Mouse (Mus musculus): ENCODE measurements around the gene Gm572. TPM values are rescaled to one million over a fixed set of nuclear protein-coding genes. Genes with fewer than 3 reads are reported as not detected.

Gm572 gene
- polyA plus RNA-seq, 1 experiment from 2014 or later: not detected

GRCm38 (mm10) chr4:148663326-148663725 is 20.2 kb downstream of the Gm572 start:
- no peak for DNase-seq (ENCODE audit: low spot score)

GRCm38 (mm10) chr4:148664021-148664420 is 20.9 kb downstream of the Gm572 start:
- DNase-seq (ENCODE audit: low spot score): no peak
- Histone ChIP-seq H3K27me3 (replicated peaks; ENCODE audit: control insufficient read depth, insufficient read depth, low read length) (no peaks in the 10 kb centered on the region), H3K4me2 (ENCODE audit: low read length) (no peak overlapping the region), H3K4me1 (replicated peaks; ENCODE audit: control insufficient read depth, insufficient read depth, low read length) (no peaks in the 10 kb centered on the region), H3K4me3 (ENCODE audit: low read depth, low read length) (no peak overlapping the region), H3K27ac (ENCODE audit: low read depth) (no peak overlapping the region), H3K9me3 (ENCODE audit: control insufficient read depth, low read length) (no peaks in the 10 kb centered on the region), H3K9ac (ENCODE audit: low read length) (no peak overlapping the region), H3K36me3 (ENCODE audit: control insufficient read depth, insufficient read depth, low read length) (no peaks in the 10 kb centered on the region)
- no peak for ATAC-seq (replicated peaks; ENCODE audit: low FRiP score, low TSS enrichment, low read depth)
- WGBS: 51% methylated on average over 6 of the region's 6 CpGs

More at GRCm38 (mm10) chr4:148663326-148663725, 20.2 kb downstream of the Gm572 start:
- Histone ChIP-seq H3K27me3 (replicated peaks; ENCODE audit: control insufficient read depth, insufficient read depth, low read length) (no peaks in the 10 kb centered on the region), H3K9ac (ENCODE audit: low read length) (no peak overlapping the region), H3K4me2 (ENCODE audit: low read length) (no peak overlapping the region), H3K4me1 (replicated peaks; ENCODE audit: control insufficient read depth, insufficient read depth, low read length) (no peaks in the 10 kb centered on the region), H3K4me3 (ENCODE audit: low read depth, low read length) (no peak overlapping the region), H3K27ac (ENCODE audit: low read depth) (no peak overlapping the region), H3K9me3 (ENCODE audit: control insufficient read depth, low read length) (no peaks in the 10 kb centered on the region), H3K36me3 (ENCODE audit: control insufficient read depth, insufficient read depth, low read length) (no peaks in the 10 kb centered on the region)
- 72% methylated on average over 7 of the region's 7 CpGs for WGBS
- ATAC-seq (replicated peaks; ENCODE audit: low FRiP score, low TSS enrichment, low read depth): no peak

DNA sequence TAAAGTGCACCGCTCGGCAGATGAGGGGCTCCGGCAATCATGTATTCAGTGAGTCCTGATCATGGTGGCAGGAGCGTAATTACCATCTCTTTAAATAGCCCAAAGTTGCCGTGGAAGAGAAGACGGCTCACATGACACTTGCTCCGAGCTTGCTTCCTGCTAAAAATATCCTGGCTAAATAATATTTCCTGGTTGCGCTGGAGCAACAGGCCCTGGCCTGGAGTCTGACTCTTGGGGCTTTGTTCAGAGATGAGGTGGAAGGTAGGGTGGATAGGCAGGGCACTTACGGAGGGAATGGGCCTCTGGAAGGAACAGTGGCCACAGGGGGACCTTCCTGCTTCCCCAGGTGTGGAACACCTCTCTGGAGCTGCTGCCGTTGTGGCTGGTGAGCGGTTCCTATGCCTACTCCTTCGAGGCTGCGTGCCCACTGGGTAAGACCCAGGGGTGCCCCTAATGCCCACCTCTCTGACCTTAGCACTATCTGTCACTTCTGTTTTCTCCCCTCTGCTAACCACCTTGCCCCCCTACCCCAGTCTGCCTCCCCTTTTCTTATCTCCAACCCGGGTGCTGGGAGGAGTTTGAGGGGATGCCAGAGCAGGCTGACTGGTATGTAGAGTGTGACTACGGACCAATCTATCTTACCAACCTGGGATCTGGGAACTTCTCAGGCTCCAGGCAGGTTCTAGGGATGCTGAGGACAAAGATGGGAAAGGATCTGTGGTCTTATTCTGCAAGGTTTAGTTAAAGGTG is 24.1 kb downstream of the Gm572 start:
- Histone ChIP-seq H3K4me2 (ENCODE audit: low read length) (no peak overlapping the region), H3K36me3 (ENCODE audit: control insufficient read depth, insufficient read depth, low read length) (no peaks in the 10 kb centered on the region), H3K4me3 (ENCODE audit: low read depth, low read length) (no peak overlapping the region), H3K27me3 (replicated peaks; ENCODE audit: control insufficient read depth, insufficient read depth, low read length) (no peaks in the 10 kb centered on the region), H3K4me1 (replicated peaks; ENCODE audit: control insufficient read depth, insufficient read depth, low read length) (peaks cover 7% of the 10 kb centered on the region; the same call in 1 of the 2 replicates), H3K27ac (ENCODE audit: low read depth) (no peak overlapping the region), H3K9ac (ENCODE audit: low read length) (no peak overlapping the region), H3K9me3 (ENCODE audit: control insufficient read depth, low read length) (no peaks in the 10 kb centered on the region)
- DNase-seq (ENCODE audit: low spot score) (no peak), ATAC-seq (replicated peaks; ENCODE audit: low FRiP score, low TSS enrichment, low read depth) (no peak)
- 83% methylated on average over 15 of the region's 15 CpGs for WGBS

DNA sequence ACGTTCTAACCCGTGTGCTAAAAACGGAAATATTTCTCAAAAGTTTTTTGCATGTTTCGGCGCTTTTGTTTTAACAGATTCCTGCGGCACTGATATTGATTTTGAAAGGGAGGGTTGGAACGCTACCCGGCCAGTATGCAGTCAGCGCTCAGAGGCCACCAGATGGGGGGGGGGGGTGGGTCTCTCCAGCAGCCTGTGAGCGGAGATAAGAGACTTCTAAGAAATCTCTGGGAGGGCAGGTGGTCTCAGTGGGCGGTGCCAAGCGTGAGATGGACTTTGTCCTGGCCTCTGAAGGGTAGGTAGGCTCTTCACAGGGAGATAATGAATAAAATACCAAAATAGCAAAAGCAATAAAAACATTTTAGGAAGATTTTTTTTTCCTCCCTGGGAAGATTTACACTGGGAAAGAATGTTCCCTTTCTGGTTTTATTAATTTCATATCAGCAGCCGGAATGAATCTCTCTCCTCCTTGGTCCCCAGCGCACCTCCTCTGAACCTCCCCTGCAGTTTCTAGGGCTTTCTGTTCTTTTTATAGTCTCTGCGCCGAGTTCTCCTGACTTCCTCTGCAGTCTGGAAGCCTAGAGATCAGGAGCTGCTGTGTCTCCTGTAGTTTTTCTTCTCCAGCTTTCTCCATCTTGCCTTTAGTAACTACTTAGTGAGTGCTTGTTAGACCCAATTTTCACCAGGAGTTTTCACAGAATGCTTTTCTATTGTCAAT is 28.3 kb downstream of the Gm572 start:
- Histone ChIP-seq H3K4me2 (ENCODE audit: low read length) (peak overlapping the region; percentile 21), H3K27me3 (replicated peaks; ENCODE audit: control insufficient read depth, insufficient read depth, low read length) (no peaks in the 10 kb centered on the region), H3K4me1 (replicated peaks; ENCODE audit: control insufficient read depth, insufficient read depth, low read length) (peaks cover 15% of the 10 kb centered on the region), H3K9ac (ENCODE audit: low read length) (no peak overlapping the region), H3K27ac (ENCODE audit: low read depth) (0 out of 2 replicates have a peak overlapping the region, but pooled peaks have one; percentile 11), H3K36me3 (ENCODE audit: control insufficient read depth, insufficient read depth, low read length) (no peaks in the 10 kb centered on the region), H3K9me3 (ENCODE audit: control insufficient read depth, low read length) (no peaks in the 10 kb centered on the region), H3K4me3 (ENCODE audit: low read depth, low read length) (no peak overlapping the region)
- 38% methylated on average over 16 of the region's 16 CpGs for WGBS
- DNase-seq (ENCODE audit: low spot score) (no peak), ATAC-seq (replicated peaks; ENCODE audit: low FRiP score, low TSS enrichment, low read depth) (peak; percentile 56; the same call in 1 of the 2 replicates)

GRCm38 (mm10) chr4:148675043-148675442 is 31.9 kb downstream of the Gm572 start:
- Histone ChIP-seq H3K36me3 (ENCODE audit: control insufficient read depth, insufficient read depth, low read length) (no peaks in the 10 kb centered on the region), H3K27me3 (replicated peaks; ENCODE audit: control insufficient read depth, insufficient read depth, low read length) (no peaks in the 10 kb centered on the region), H3K4me2 (ENCODE audit: low read length) (no peak overlapping the region), H3K9me3 (ENCODE audit: control insufficient read depth, low read length) (no peaks in the 10 kb centered on the region), H3K27ac (ENCODE audit: low read depth) (no peak overlapping the region), H3K9ac (ENCODE audit: low read length) (no peak overlapping the region), H3K4me1 (replicated peaks; ENCODE audit: control insufficient read depth, insufficient read depth, low read length) (peaks cover 18% of the 10 kb centered on the region), H3K4me3 (ENCODE audit: low read depth, low read length) (no peak overlapping the region)
- DNase-seq (ENCODE audit: low spot score) (no peak), ATAC-seq (replicated peaks; ENCODE audit: low FRiP score, low TSS enrichment, low read depth) (no peak)
- 44% methylated on average over 7 of the region's 7 CpGs for WGBS

DNA sequence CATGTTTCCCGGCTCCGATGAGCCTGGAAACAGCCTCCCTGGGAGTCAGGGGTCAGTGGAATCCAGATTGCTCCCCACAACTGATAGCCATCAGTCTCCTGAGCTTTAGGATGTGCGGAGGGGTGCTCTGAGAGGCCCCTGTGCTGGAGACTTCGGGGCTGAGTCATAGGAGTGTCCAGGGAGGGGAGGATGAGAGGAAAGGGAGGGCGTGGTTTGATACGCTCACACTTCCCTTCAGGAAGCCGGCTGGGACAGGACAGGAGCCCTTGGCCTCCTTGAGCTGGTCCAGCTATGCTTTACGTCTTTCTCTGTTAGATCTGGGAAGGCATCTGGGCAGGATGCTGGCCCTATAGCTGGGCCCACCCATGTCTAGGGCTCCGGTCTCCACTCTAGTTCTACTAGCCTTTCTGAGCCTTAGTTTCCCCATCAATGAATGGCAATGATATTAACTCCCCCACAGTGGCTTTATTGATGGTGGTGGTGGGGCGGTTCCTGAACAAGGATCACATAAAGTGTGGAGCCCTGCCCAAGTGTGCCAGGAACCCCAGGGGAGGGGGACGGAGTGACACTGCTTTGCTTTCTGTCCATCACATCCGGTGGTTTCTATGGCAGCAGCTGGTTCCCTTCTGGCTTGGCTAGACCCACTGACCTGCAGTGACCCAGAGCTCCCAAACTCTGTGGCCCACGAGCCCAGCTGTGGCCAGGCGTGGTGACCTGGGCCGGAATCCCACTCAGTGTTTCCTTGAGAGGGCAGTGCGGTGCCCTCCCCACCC is 33.3 kb downstream of the Gm572 start:
- Histone ChIP-seq H3K9ac (ENCODE audit: low read length) (no peak overlapping the region), H3K27me3 (replicated peaks; ENCODE audit: control insufficient read depth, insufficient read depth, low read length) (no peaks in the 10 kb centered on the region), H3K36me3 (ENCODE audit: control insufficient read depth, insufficient read depth, low read length) (no peaks in the 10 kb centered on the region), H3K27ac (ENCODE audit: low read depth) (peak overlapping the region; percentile 62; the same call in 1 of the 2 replicates), H3K4me2 (ENCODE audit: low read length) (peak overlapping the region; percentile 4; the same call in 1 of the 2 replicates), H3K4me1 (replicated peaks; ENCODE audit: control insufficient read depth, insufficient read depth, low read length) (peaks cover 15% of the 10 kb centered on the region), H3K9me3 (ENCODE audit: control insufficient read depth, low read length) (no peaks in the 10 kb centered on the region), H3K4me3 (ENCODE audit: low read depth, low read length) (no peak overlapping the region)
- peak; percentile 60 for DNase-seq (ENCODE audit: low spot score)
- peak; percentile 24; the same call in 1 of the 2 replicates for ATAC-seq (replicated peaks; ENCODE audit: low FRiP score, low TSS enrichment, low read depth)
- WGBS: 29% methylated on average over 15 of the region's 16 CpGs

DNA sequence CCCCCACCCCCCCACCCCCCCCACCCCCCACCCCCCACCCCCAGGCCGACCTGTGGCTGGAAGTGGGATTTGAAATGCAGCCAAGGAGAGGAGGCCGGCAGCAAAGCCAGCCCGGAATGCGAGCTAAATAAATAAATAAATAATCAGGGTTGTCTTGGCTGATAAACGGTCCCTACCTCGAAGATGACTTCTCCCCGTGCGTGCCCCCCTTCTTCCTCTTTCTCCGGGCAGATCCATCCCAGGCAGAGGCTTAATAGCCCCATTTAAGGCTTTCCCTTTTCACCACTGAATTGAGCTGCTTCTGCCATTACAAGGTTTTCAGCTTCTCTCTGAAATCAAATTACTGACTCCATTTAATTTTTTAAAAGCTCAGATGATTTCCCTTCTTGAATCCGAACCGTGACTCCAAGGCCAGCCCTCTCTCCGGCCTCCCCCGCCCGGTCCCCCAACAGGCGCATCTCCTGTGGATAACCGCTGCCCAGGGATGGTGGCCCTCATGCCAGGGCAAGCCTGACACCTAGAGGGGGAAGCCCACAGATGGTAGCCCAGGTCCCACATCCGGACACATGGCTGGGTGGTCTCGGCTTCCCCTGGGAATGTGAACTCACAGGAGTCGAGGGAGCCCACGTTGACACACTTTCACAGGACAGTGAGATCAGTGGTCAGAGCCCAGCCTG is 34.0 kb downstream of the Gm572 start:
- WGBS: 41% methylated on average over 19 of the region's 20 CpGs
- H3K27me3 ChIP-seq (replicated peaks; ENCODE audit: control insufficient read depth, insufficient read depth, low read length): no peaks in the 10 kb centered on the region
- no peak overlapping the region for H3K4me3 ChIP-seq (ENCODE audit: low read depth, low read length)
- 0 out of 2 replicates have a peak, but pooled peaks have one; percentile 4 for ATAC-seq (replicated peaks; ENCODE audit: low FRiP score, low TSS enrichment, low read depth)
- no peaks in the 10 kb centered on the region for H3K9me3 ChIP-seq (ENCODE audit: control insufficient read depth, low read length)
- H3K4me2 ChIP-seq (ENCODE audit: low read length): 0 out of 2 replicates have a peak overlapping the region, but pooled peaks have one; percentile 8
- no peaks in the 10 kb centered on the region for H3K36me3 ChIP-seq (ENCODE audit: control insufficient read depth, insufficient read depth, low read length)
- no peak overlapping the region for H3K9ac ChIP-seq (ENCODE audit: low read length)
- no peak overlapping the region for H3K27ac ChIP-seq (ENCODE audit: low read depth)
- peaks cover 11% of the 10 kb centered on the region for H3K4me1 ChIP-seq (replicated peaks; ENCODE audit: control insufficient read depth, insufficient read depth, low read length)
- DNase-seq (ENCODE audit: low spot score): peak; percentile 66

GRCm38 (mm10) chr4:148678105-148678504 is 35.0 kb downstream of the Gm572 start:
- H3K36me3 ChIP-seq (ENCODE audit: control insufficient read depth, insufficient read depth, low read length): no peaks in the 10 kb centered on the region
- peaks cover 11% of the 10 kb centered on the region for H3K4me1 ChIP-seq (replicated peaks; ENCODE audit: control insufficient read depth, insufficient read depth, low read length)
- H3K4me2 ChIP-seq (ENCODE audit: low read length): no peak overlapping the region
- no peak overlapping the region for H3K9ac ChIP-seq (ENCODE audit: low read length)
- 83% methylated on average over 7 of the region's 7 CpGs for WGBS
- no peaks in the 10 kb centered on the region for H3K9me3 ChIP-seq (ENCODE audit: control insufficient read depth, low read length)
- H3K4me3 ChIP-seq (ENCODE audit: low read depth, low read length): no peak overlapping the region
- no peak overlapping the region for H3K27ac ChIP-seq (ENCODE audit: low read depth)
- ATAC-seq (replicated peaks; ENCODE audit: low FRiP score, low TSS enrichment, low read depth) (no peak), DNase-seq (ENCODE audit: low spot score) (no peak)
- no peaks in the 10 kb centered on the region for H3K27me3 ChIP-seq (replicated peaks; ENCODE audit: control insufficient read depth, insufficient read depth, low read length)

Measured in intestine, embryonic 14.5 days (tissue).